Comparison of ENCODE assay signal across 19 mouse cellular contexts in genomic region chr9:64914629-64915028, GRCm38 (mm10). TPM values are rescaled to one million over a fixed set of nuclear protein-coding genes. Genes with fewer than 3 reads are reported as not detected.
DNase-seq lines count a peak whose midpoint lies in the region; ATAC-seq and TF ChIP-seq lines count a peak whose summit lies in the region.
"Had no signal": no experiment of that assay in that cellular context is flagged by ENCODE, and none has a peak within 500 bp of the region (broad histone marks: within the 10 kb centered on the region; RNA-seq: fewer than 3 reads in every experiment).

No protein-coding gene starts in this region.

- no peak for TF ChIP-seq CTCF in heart, postnatal 0 days (IDR thresholded peaks at IDR 0.05; ENCODE audit: low read depth)
- no peak for TF ChIP-seq CTCF in forebrain, postnatal 0 days (IDR thresholded peaks at IDR 0.05; ENCODE audit: low read depth)

- TF ChIP-seq EP300 in heart, postnatal 0 days (IDR thresholded peaks at IDR 0.05; ENCODE audit: low read depth) = no peak

- 0 out of 2 replicates have a peak overlapping the region, but pooled peaks have one; percentile 3 for H3K27ac ChIP-seq in heart, postnatal 0 days (ENCODE audit: low read depth)
- no peak overlapping the region for H3K27ac ChIP-seq in forebrain, postnatal 0 days (ENCODE audit: low read depth, low read length)
- H3K27ac ChIP-seq: forebrain, embryonic 12.5 days; liver, embryonic 13.5 days; midbrain, embryonic 15.5 days had no signal

- H3K36me3 ChIP-seq in heart, postnatal 0 days (replicated peaks; ENCODE audit: control insufficient read depth, insufficient read depth, low read length) = peaks cover 25% of the 10 kb centered on the region; the same call in 1 of the 2 replicates
- H3K36me3 ChIP-seq in forebrain, postnatal 0 days (ENCODE audit: insufficient read depth) = peaks cover 39% of the 10 kb centered on the region

- WGBS in heart, postnatal 0 days = 52% methylated on average over 4 of the region's 4 CpGs
- WGBS in forebrain, postnatal 0 days = 86% methylated on average over 4 of the region's 4 CpGs

- H3K4me3 ChIP-seq in heart, postnatal 0 days (ENCODE audit: low read depth, low read length) = no peak overlapping the region
- no peak overlapping the region for H3K4me3 ChIP-seq in forebrain, postnatal 0 days (ENCODE audit: low read depth, low read length)
- H3K4me3 ChIP-seq: forebrain, embryonic 12.5 days; liver, embryonic 13.5 days; midbrain, embryonic 15.5 days had no signal

- ATAC-seq in heart, postnatal 0 days (ENCODE audit: insufficient read depth, low read depth) = no peak
- peak; percentile 43 for ATAC-seq in activated CD4-positive, CD25-positive, alpha-beta regulatory T cell, adult 4 months
- 0 out of 2 replicates have a peak, but pooled peaks have one; percentile 26 for ATAC-seq in megakaryocyte progenitor cell, adult 5-6 weeks (replicated peaks; ENCODE audit: poor library complexity)
- ATAC-seq in forebrain, postnatal 0 days = no peak
- ATAC-seq: midbrain, embryonic 15.5 days had no signal

- no peaks in the 10 kb centered on the region for H3K4me1 ChIP-seq in heart, postnatal 0 days (ENCODE audit: control insufficient read depth, insufficient read depth)
- no peaks in the 10 kb centered on the region for H3K4me1 ChIP-seq in forebrain, postnatal 0 days (ENCODE audit: insufficient read depth)
- H3K4me1 ChIP-seq: forebrain, embryonic 12.5 days; midbrain, embryonic 15.5 days had no signal

- H3K9me3 ChIP-seq in heart, postnatal 0 days (replicated peaks; ENCODE audit: control insufficient read depth, low read length) = no peaks in the 10 kb centered on the region
- H3K9me3 ChIP-seq in forebrain, postnatal 0 days (ENCODE audit: low read length) = no peaks in the 10 kb centered on the region
- H3K9me3 ChIP-seq: forebrain, embryonic 12.5 days; liver, embryonic 13.5 days; midbrain, embryonic 15.5 days had no signal

- no peaks in the 10 kb centered on the region for H3K27me3 ChIP-seq in heart, postnatal 0 days (ENCODE audit: control insufficient read depth, insufficient read depth, low read length)
- no peaks in the 10 kb centered on the region for H3K27me3 ChIP-seq in forebrain, postnatal 0 days (ENCODE audit: insufficient read depth, low read length)
- H3K27me3 ChIP-seq: forebrain, embryonic 12.5 days; liver, embryonic 13.5 days; midbrain, embryonic 15.5 days had no signal

- H3K4me2 ChIP-seq in heart, postnatal 0 days (ENCODE audit: low read depth, low read length) = no peak overlapping the region
- H3K4me2 ChIP-seq in forebrain, postnatal 0 days (ENCODE audit: low read depth) = no peak overlapping the region
- H3K4me2 ChIP-seq: forebrain, embryonic 12.5 days; liver, embryonic 13.5 days; lung, embryonic 14.5 days; midbrain, embryonic 15.5 days had no signal

- DNase-seq in heart, postnatal 0 days (ENCODE audit: low spot score) = no peak
- no peak for DNase-seq in heart, adult 9 months (ENCODE audit: low spot score in 2 of 2)
- DNase-seq in CD4-positive helper T cell, adult 2 months (ENCODE audit: low read depth, low spot score) = peak; percentile 30
- DNase-seq in frontal cortex, postnatal 10 days (ENCODE audit: low spot score in 2 of 2) = no peak
- DNase-seq in forebrain, postnatal 0 days = no peak
- no peak for DNase-seq in embryo, embryonic 9.5 days (ENCODE audit: extremely low spot score)
- DNase-seq: adrenal gland, adult 8-10 months; cerebellum, adult 9-10 months; gastrocnemius, postnatal 14 days; kidney, adult 9 months; kidney, postnatal 4 days; layer of hippocampus, adult 9-11 months; liver, embryonic 13.5 days had no signal

- H3K9ac ChIP-seq in heart, postnatal 0 days (replicated peaks; ENCODE audit: low read depth, low read length) = no peak overlapping the region
- no peak overlapping the region for H3K9ac ChIP-seq in forebrain, postnatal 0 days
- H3K9ac ChIP-seq: forebrain, embryonic 12.5 days; liver, embryonic 13.5 days; lung, embryonic 14.5 days; midbrain, embryonic 15.5 days had no signal

RNA-seq across cellular contexts. Expression of gene Slc24a1, which starts 36.8 kb away (rescaled TPM):
- 0.08 TPM in 1 of 2 replicates, not detected in the other for total RNA-seq in heart, postnatal 0 days (2014; rRNA removed; ENCODE audit: low replicate concordance)
- 0.05 TPM in 2 replicates for polyA plus RNA-seq in heart, postnatal 0 days (2015; fragmentation: Nextera tagmentation; extraction: Ambion mirVana)
- under 1 TPM; 0.14 to 0.15 TPM for polyA plus RNA-seq in activated CD4-positive, CD25-positive, alpha-beta regulatory T cell, adult 4 months (2017; shearing (Covaris generic))
- not detected in 2 replicates for total RNA-seq in megakaryocyte progenitor cell, adult 5-6 weeks (2015)
- total RNA-seq in megakaryocyte progenitor cell, adult 5-6 weeks (2017) = not detected in 2 replicates
- 0.08 and 0.24 TPM in 2 replicates for total RNA-seq in forebrain, postnatal 0 days (2014; rRNA removed)
- 0.15 and 0.34 TPM in 2 replicates for polyA plus RNA-seq in forebrain, postnatal 0 days (2015; fragmentation: Nextera tagmentation; extraction: Ambion mirVana)
- total RNA-seq: adrenal gland, adult 8-10 months; megakaryocyte-erythroid progenitor cell, adult 5-6 weeks had no signal

RNA-seq across cellular contexts. Expression of gene Ints14, which starts 46.1 kb away (rescaled TPM):
- total RNA-seq in heart, postnatal 0 days (2014; rRNA removed; ENCODE audit: low replicate concordance) = 34.6 and 36.4 TPM in 2 replicates
- polyA plus RNA-seq in heart, postnatal 0 days (2015; fragmentation: Nextera tagmentation; extraction: Ambion mirVana) = 26.2 and 26.5 TPM in 2 replicates
- 10 to 100 TPM; 33.5 to 43.9 TPM for polyA plus RNA-seq in activated CD4-positive, CD25-positive, alpha-beta regulatory T cell, adult 4 months (2017; shearing (Covaris generic))
- 32.2 and 32.9 TPM in 2 replicates for total RNA-seq in megakaryocyte progenitor cell, adult 5-6 weeks (2015)
- 31.1 and 33.9 TPM in 2 replicates for total RNA-seq in megakaryocyte progenitor cell, adult 5-6 weeks (2017)
- 33.9 and 37.5 TPM in 2 replicates for total RNA-seq in forebrain, postnatal 0 days (2014; rRNA removed)
- polyA plus RNA-seq in forebrain, postnatal 0 days (2015; fragmentation: Nextera tagmentation; extraction: Ambion mirVana) = 33.4 and 34.6 TPM in 2 replicates

Comparison
In these comparisons a context has a peak if more than half of its experiments do, and no peak if none do; other contexts are left out.
1. ATAC-seq: peak in activated CD4-positive, CD25-positive, alpha-beta regulatory T cell, adult 4 months (single experiment) and megakaryocyte progenitor cell, adult 5-6 weeks (single experiment); none in heart, postnatal 0 days (single experiment) and forebrain, postnatal 0 days (single experiment).